In the genomic region with DNA sequence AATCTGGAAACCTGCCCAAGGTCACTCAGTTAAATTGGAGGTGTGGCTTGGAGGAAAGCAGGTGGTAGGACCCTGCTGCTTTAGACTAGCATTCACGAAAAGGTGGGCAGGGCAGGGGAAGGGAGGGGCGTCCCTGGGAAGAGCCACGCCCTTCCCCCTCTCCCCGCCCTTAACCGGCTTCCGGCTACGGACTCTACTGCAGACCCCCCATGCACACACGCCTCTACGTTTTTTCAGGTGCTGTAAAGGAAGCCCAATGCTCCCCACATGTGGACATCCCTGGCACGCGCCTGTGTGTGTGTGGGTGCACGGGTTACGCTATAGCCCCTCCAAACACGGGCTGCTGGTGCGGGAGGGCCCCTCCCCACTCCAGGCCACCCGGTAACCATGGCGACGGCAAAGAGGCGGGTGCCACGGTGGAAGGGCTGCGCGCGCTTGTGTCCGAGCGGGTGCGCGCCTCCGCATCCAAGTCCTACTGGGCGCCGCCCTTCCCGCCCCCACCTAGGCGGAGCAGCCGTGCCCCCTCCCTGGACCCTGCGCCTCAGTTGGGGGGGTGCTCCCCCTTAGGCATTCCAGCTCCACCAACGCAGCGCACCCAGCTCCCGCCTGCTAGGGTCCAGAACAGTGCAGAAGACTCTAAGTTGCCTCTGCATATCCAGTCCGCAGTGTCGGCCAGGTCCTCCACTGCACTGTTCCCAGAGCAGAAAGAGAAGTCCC, we compare ENCODE assay signal across 8 mouse cellular contexts. TPM values are rescaled to one million over a fixed set of nuclear protein-coding genes. Genes with fewer than 3 reads are reported as not detected.
A peak's percentile ranks its signal among the peaks of the same experiment; 100 is the strongest.
DNase-seq lines count a peak whose midpoint lies in the region; ATAC-seq and TF ChIP-seq lines count a peak whose summit lies in the region.

No protein-coding gene starts in this region.

- intact Hi-C loops in heart, adult 2 months (cut with DNase I) = no loop called here

- no peak overlapping the region for H3K27ac ChIP-seq in heart, adult 2 months
- peak overlapping the region; percentile 47; the same call in 1 of the 2 replicates for H3K27ac ChIP-seq in kidney, adult 2 months (ENCODE audit: insufficient read depth, low read depth, low read length)
- H3K27ac ChIP-seq in limb, embryonic 11.5 days (replicated peaks; ENCODE audit: low read depth, low read length) = peak overlapping the region; percentile 57; the same call in 1 of the 2 replicates
- H3K27ac ChIP-seq in midbrain, embryonic 14.5 days (replicated peaks; ENCODE audit: low read depth, low read length) = peak overlapping the region; percentile 73
- peak overlapping the region; percentile 79 for H3K27ac ChIP-seq in stomach, embryonic 16.5 days (ENCODE audit: low read length)

- ATAC-seq in limb, embryonic 11.5 days (ENCODE audit: insufficient number of reproducible peaks, low FRiP score, low TSS enrichment, low read depth) = peak; percentile 84
- ATAC-seq in midbrain, embryonic 14.5 days (ENCODE audit: low FRiP score, low TSS enrichment) = peak; percentile 76
- peak; percentile 87 for ATAC-seq in stomach, embryonic 16.5 days (ENCODE audit: insufficient read depth, low FRiP score)

- peak overlapping the region; percentile 43 for H3K4me3 ChIP-seq in heart, adult 2 months
- H3K4me3 ChIP-seq in kidney, adult 2 months (ENCODE audit: insufficient read depth, low read depth, low read length) = peak overlapping the region; percentile 55
- peak overlapping the region; percentile 48 for H3K4me3 ChIP-seq in limb, embryonic 11.5 days (ENCODE audit: low read depth, low read length)
- peak overlapping the region; percentile 47 for H3K4me3 ChIP-seq in midbrain, embryonic 14.5 days (replicated peaks; ENCODE audit: low read depth, low read length)
- peak overlapping the region; percentile 56 for H3K4me3 ChIP-seq in stomach, embryonic 16.5 days (replicated peaks; ENCODE audit: low read length)

- H3K9me3 ChIP-seq in limb, embryonic 11.5 days (ENCODE audit: control insufficient read depth, low read length) = no peaks in the 10 kb centered on the region
- no peaks in the 10 kb centered on the region for H3K9me3 ChIP-seq in midbrain, embryonic 14.5 days (ENCODE audit: control insufficient read depth, low read length)
- H3K9me3 ChIP-seq in stomach, embryonic 16.5 days (replicated peaks; ENCODE audit: control insufficient read depth, low read length) = no peaks in the 10 kb centered on the region

- H3K4me1 ChIP-seq in heart, adult 2 months (ENCODE audit: control insufficient read depth, insufficient read depth, low read length) = no peaks in the 10 kb centered on the region
- peaks cover 15% of the 10 kb centered on the region; the same call in 1 of the 2 replicates for H3K4me1 ChIP-seq in kidney, adult 2 months (ENCODE audit: control insufficient read depth, insufficient read depth, low read length)
- peaks cover 44% of the 10 kb centered on the region for H3K4me1 ChIP-seq in limb, embryonic 11.5 days (ENCODE audit: control insufficient read depth, insufficient read depth, low read length)
- peaks cover 47% of the 10 kb centered on the region for H3K4me1 ChIP-seq in midbrain, embryonic 14.5 days (ENCODE audit: control insufficient read depth, insufficient read depth, low read length)
- peaks cover 54% of the 10 kb centered on the region for H3K4me1 ChIP-seq in stomach, embryonic 16.5 days (ENCODE audit: control insufficient read depth, insufficient read depth, low read length)

- no peak for TF ChIP-seq POLR2A in heart, adult 2 months (IDR thresholded peaks at IDR 0.05; ENCODE audit: insufficient read depth, low read depth, low read length)
- TF ChIP-seq POLR2A in kidney, adult 2 months (IDR thresholded peaks at IDR 0.05; ENCODE audit: low read depth, low read length) = no peak

- DNase-seq in urinary bladder, postnatal 14 days (ENCODE audit: low spot score) = peak; percentile 67
- no peak for DNase-seq in urinary bladder, postnatal 10 days (ENCODE audit: low spot score)
- DNase-seq in cerebellum, postnatal 4 days (ENCODE audit: low spot score in 2 of 2) = peak; percentile 57 to 78
- peak; percentile 57 to 67 for DNase-seq in heart, adult 2 months
- peak; percentile 68 for DNase-seq in kidney, adult 2 months
- DNase-seq in limb, embryonic 11.5 days (ENCODE audit: low spot score) = peak; percentile 82
- DNase-seq in midbrain, embryonic 14.5 days = peak; percentile 89

- peak overlapping the region; percentile 81 for H3K4me2 ChIP-seq in limb, embryonic 11.5 days (ENCODE audit: low read depth, severe bottlenecking)
- peak overlapping the region; percentile 89 for H3K4me2 ChIP-seq in midbrain, embryonic 14.5 days (ENCODE audit: low read length)
- peak overlapping the region; percentile 80 for H3K4me2 ChIP-seq in stomach, embryonic 16.5 days (ENCODE audit: low read depth, low read length)

- no peaks in the 10 kb centered on the region for H3K79me2 ChIP-seq in heart, adult 2 months (replicated peaks; ENCODE audit: control insufficient read depth, insufficient read depth, low read length)

- TF ChIP-seq CTCF in heart, adult 2 months (IDR thresholded peaks at IDR 0.05) = no peak
- TF ChIP-seq CTCF in kidney, adult 2 months (conservative IDR thresholded peaks at IDR 0.05; ENCODE audit: insufficient read depth, insufficient read length, low read depth, low read length) = no peak

- TF ChIP-seq EP300 in heart, adult 2 months (IDR thresholded peaks at IDR 0.05; ENCODE audit: insufficient read depth, low read depth, low read length) = no peak

- H3K9ac ChIP-seq in heart, adult 2 months (ENCODE audit: low read depth, low read length) = peak overlapping the region; percentile 27; the same call in 1 of the 2 replicates
- H3K9ac ChIP-seq in limb, embryonic 11.5 days (ENCODE audit: low read length) = 0 out of 2 replicates have a peak overlapping the region, but pooled peaks have one; percentile 14
- peak overlapping the region; percentile 58 for H3K9ac ChIP-seq in midbrain, embryonic 14.5 days (replicated peaks; ENCODE audit: low read length)
- H3K9ac ChIP-seq in stomach, embryonic 16.5 days (ENCODE audit: low read length) = peak overlapping the region; percentile 64

- WGBS in heart, adult 2 months = 3% methylated on average over 39 of the region's 39 CpGs
- WGBS in kidney, adult 2 months = 19% methylated on average over 39 of the region's 39 CpGs
- under 1% methylated on average over 39 of the region's 39 CpGs for WGBS in limb, embryonic 11.5 days
- WGBS in midbrain, embryonic 14.5 days = under 1% methylated on average over 39 of the region's 39 CpGs
- WGBS in stomach, embryonic 16.5 days = under 1% methylated on average over 39 of the region's 39 CpGs

- H3K36me3 ChIP-seq in heart, adult 2 months (ENCODE audit: control insufficient read depth, insufficient read depth, low read length) = no peaks in the 10 kb centered on the region
- no peaks in the 10 kb centered on the region for H3K36me3 ChIP-seq in kidney, adult 2 months (ENCODE audit: control insufficient read depth, insufficient read depth, low read length)
- H3K36me3 ChIP-seq in limb, embryonic 11.5 days (ENCODE audit: control insufficient read depth, insufficient read depth, low read length) = no peaks in the 10 kb centered on the region; the same call in 1 of the 2 replicates
- H3K36me3 ChIP-seq in midbrain, embryonic 14.5 days (ENCODE audit: control insufficient read depth, insufficient read depth, low read length) = peaks cover 35% of the 10 kb centered on the region
- H3K36me3 ChIP-seq in stomach, embryonic 16.5 days (ENCODE audit: control insufficient read depth, insufficient read depth, low read length) = peaks cover 8% of the 10 kb centered on the region; the same call in 1 of the 2 replicates

- no peaks in the 10 kb centered on the region for H3K27me3 ChIP-seq in heart, adult 2 months (ENCODE audit: control insufficient read depth, insufficient read depth, low read length)
- no peaks in the 10 kb centered on the region for H3K27me3 ChIP-seq in kidney, adult 2 months (replicated peaks; ENCODE audit: control insufficient read depth, insufficient read depth, low read length)
- H3K27me3 ChIP-seq in limb, embryonic 11.5 days (ENCODE audit: control insufficient read depth, insufficient read depth, low read length) = no peaks in the 10 kb centered on the region
- no peaks in the 10 kb centered on the region for H3K27me3 ChIP-seq in midbrain, embryonic 14.5 days (ENCODE audit: control insufficient read depth, insufficient read depth, low read length)
- H3K27me3 ChIP-seq in stomach, embryonic 16.5 days (ENCODE audit: control insufficient read depth, insufficient read depth, low read length) = no peaks in the 10 kb centered on the region

RNA-seq across cellular contexts. Expression of a gene that starts 30.5 kb away (rescaled TPM):
- 1 to 10 TPM; 5.8 to 6.3 TPM for total RNA-seq in heart, adult 2 months (2021)
- polyA plus RNA-seq in heart, adult 2 months (2012; rRNA removed) = 6.6 and 7.8 TPM in 2 replicates
- polyA plus RNA-seq in kidney, adult 2 months (2012; rRNA removed) = 89.9 and 114 TPM in 2 replicates
- 46.8 and 51.0 TPM in 2 replicates for polyA plus RNA-seq in limb, embryonic 11.5 days (2014; fragmentation: Nextera tagmentation; extraction: Ambion mirVana)
- 69.5 and 73.4 TPM in 2 replicates for polyA plus RNA-seq in midbrain, embryonic 14.5 days (2014; fragmentation: Nextera tagmentation; extraction: Ambion mirVana)
- polyA plus RNA-seq in stomach, embryonic 16.5 days (2015; fragmentation: Nextera tagmentation; extraction: Ambion mirVana) = 86.0 and 93.0 TPM in 2 replicates

Comparison
In these comparisons a context has a peak if more than half of its experiments do, and no peak if none do; other contexts are left out.
1. H3K9ac ChIP-seq: peak in every context shown above with its lines; median percentile 64 in stomach, embryonic 16.5 days; 58 in midbrain, embryonic 14.5 days; 27 in heart, adult 2 months; 14 in limb, embryonic 11.5 days.